Mouse (Mus musculus): ENCODE data around the gene Anp32a. TPM values are rescaled to one million over a fixed set of nuclear protein-coding genes. Genes with fewer than 3 reads are reported as not detected.

Gene Anp32a
- polyA plus RNA-seq, 1 experiment = 578 TPM

- peak overlapping the region; percentile 99 for H3K27ac ChIP-seq (replicated peaks; ENCODE audit: low read depth, low read length)
- H3K4me3 ChIP-seq (ENCODE audit: insufficient read depth, low read depth, low read length) = peak overlapping the region; percentile 93
- peaks cover 15% of the 10 kb centered on the region for H3K4me1 ChIP-seq (ENCODE audit: control insufficient read depth, insufficient read depth, insufficient read length, low read length)
These were observed 1.5 kb downstream of the Anp32a start for GRCm38 (mm10) chr9:62342441-62343191.

- H3K4me1 ChIP-seq (ENCODE audit: control insufficient read depth, insufficient read depth, insufficient read length, low read length) = peaks cover 19% of the 10 kb centered on the region
- H3K4me3 ChIP-seq (ENCODE audit: insufficient read depth, low read depth, low read length) = peak overlapping the region; percentile 93
- peak overlapping the region; percentile 99 for H3K27ac ChIP-seq (replicated peaks; ENCODE audit: low read depth, low read length)
These were observed 2.3 kb downstream of the Anp32a start for GRCm38 (mm10) chr9:62343192-62343903.

GRCm38 (mm10) chr9:62343904-62344491, 2.9 kb downstream of the Anp32a start:
- peaks cover 20% of the 10 kb centered on the region for H3K4me1 ChIP-seq (ENCODE audit: control insufficient read depth, insufficient read depth, insufficient read length, low read length)
- H3K4me3 ChIP-seq (ENCODE audit: insufficient read depth, low read depth, low read length) = peak overlapping the region; percentile 93

GRCm38 (mm10) chr9:62344545-62344944, 3.5 kb downstream of the Anp32a start:
- H3K4me1 ChIP-seq (ENCODE audit: control insufficient read depth, insufficient read depth, insufficient read length, low read length) = peaks cover 25% of the 10 kb centered on the region
- peak overlapping the region; percentile 99 for H3K27ac ChIP-seq (replicated peaks; ENCODE audit: low read depth, low read length)
- peak overlapping the region; percentile 93 for H3K4me3 ChIP-seq (ENCODE audit: insufficient read depth, low read depth, low read length)

More at GRCm38 (mm10) chr9:62343904-62344491, 2.9 kb downstream of the Anp32a start:
- H3K27ac ChIP-seq (replicated peaks; ENCODE audit: low read depth, low read length) = peak overlapping the region; percentile 99

- H3K27ac ChIP-seq (replicated peaks; ENCODE audit: low read depth, low read length) = peak overlapping the region; percentile 62
- peaks cover 30% of the 10 kb centered on the region for H3K4me1 ChIP-seq (ENCODE audit: control insufficient read depth, insufficient read depth, insufficient read length, low read length)
- H3K4me3 ChIP-seq (ENCODE audit: insufficient read depth, low read depth, low read length) = peak overlapping the region; percentile 93
These were observed 4.0 kb downstream of the Anp32a start for GRCm38 (mm10) chr9:62345081-62345481.

GRCm38 (mm10) chr9:62345633-62346387, 4.7 kb downstream of the Anp32a start:
- Histone ChIP-seq H3K4me1 (ENCODE audit: control insufficient read depth, insufficient read depth, insufficient read length, low read length) (peaks cover 36% of the 10 kb centered on the region), H3K4me3 (ENCODE audit: insufficient read depth, low read depth, low read length) (peak overlapping the region; percentile 93), H3K27ac (replicated peaks; ENCODE audit: low read depth, low read length) (peak overlapping the region; percentile 62)

GRCm38 (mm10) chr9:62346388-62346679, 5.2 kb downstream of the Anp32a start:
- peak overlapping the region; percentile 93 for H3K4me3 ChIP-seq (ENCODE audit: insufficient read depth, low read depth, low read length)
- H3K27ac ChIP-seq (replicated peaks; ENCODE audit: low read depth, low read length) = peak overlapping the region; percentile 62
- H3K4me1 ChIP-seq (ENCODE audit: control insufficient read depth, insufficient read depth, insufficient read length, low read length) = peaks cover 38% of the 10 kb centered on the region

- Histone ChIP-seq H3K4me1 (ENCODE audit: control insufficient read depth, insufficient read depth, insufficient read length, low read length) (peaks cover 41% of the 10 kb centered on the region), H3K4me3 (ENCODE audit: insufficient read depth, low read depth, low read length) (peak overlapping the region; percentile 34), H3K27ac (replicated peaks; ENCODE audit: low read depth, low read length) (peak overlapping the region; percentile 50)
These were observed 6.1 kb downstream of the Anp32a start for GRCm38 (mm10) chr9:62347201-62347600.

- Histone ChIP-seq H3K4me3 (ENCODE audit: insufficient read depth, low read depth, low read length) (no peak overlapping the region), H3K27ac (replicated peaks; ENCODE audit: low read depth, low read length) (0 out of 2 replicates have a peak overlapping the region, but pooled peaks have one; percentile 11), H3K4me1 (ENCODE audit: control insufficient read depth, insufficient read depth, insufficient read length, low read length) (peaks cover 43% of the 10 kb centered on the region)
These were observed 7.0 kb downstream of the Anp32a start for GRCm38 (mm10) chr9:62348050-62348449.

- peaks cover 47% of the 10 kb centered on the region for H3K4me1 ChIP-seq (ENCODE audit: control insufficient read depth, insufficient read depth, insufficient read length, low read length)
- H3K4me3 ChIP-seq (ENCODE audit: insufficient read depth, low read depth, low read length) = no peak overlapping the region
- H3K27ac ChIP-seq (replicated peaks; ENCODE audit: low read depth, low read length) = peak overlapping the region; percentile 90; the same call in 1 of the 2 replicates
These were observed 7.4 kb downstream of the Anp32a start for GRCm38 (mm10) chr9:62348467-62348985.

GRCm38 (mm10) chr9:62349250-62349649, 8.2 kb downstream of the Anp32a start:
- Histone ChIP-seq H3K4me1 (ENCODE audit: control insufficient read depth, insufficient read depth, insufficient read length, low read length) (peaks cover 50% of the 10 kb centered on the region), H3K4me3 (ENCODE audit: insufficient read depth, low read depth, low read length) (peak overlapping the region; percentile 2; the same call in 1 of the 2 replicates)

GRCm38 (mm10) chr9:62350721-62351120, 9.6 kb downstream of the Anp32a start:
- Histone ChIP-seq H3K27ac (replicated peaks; ENCODE audit: low read depth, low read length) (peak overlapping the region; percentile 90), H3K4me3 (ENCODE audit: insufficient read depth, low read depth, low read length) (no peak overlapping the region), H3K4me1 (ENCODE audit: control insufficient read depth, insufficient read depth, insufficient read length, low read length) (peaks cover 62% of the 10 kb centered on the region)

More at GRCm38 (mm10) chr9:62349250-62349649, 8.2 kb downstream of the Anp32a start:
- peak overlapping the region; percentile 90 for H3K27ac ChIP-seq (replicated peaks; ENCODE audit: low read depth, low read length)

- Histone ChIP-seq H3K4me3 (ENCODE audit: insufficient read depth, low read depth, low read length) (peak overlapping the region; percentile 30; the same call in 1 of the 2 replicates), H3K4me1 (ENCODE audit: control insufficient read depth, insufficient read depth, insufficient read length, low read length) (peaks cover 65% of the 10 kb centered on the region), H3K27ac (replicated peaks; ENCODE audit: low read depth, low read length) (peak overlapping the region; percentile 77)
These were observed 10.1 kb downstream of the Anp32a start for GRCm38 (mm10) chr9:62351200-62351599.

GRCm38 (mm10) chr9:62353784-62354183, 12.7 kb downstream of the Anp32a start:
- Histone ChIP-seq H3K4me1 (ENCODE audit: control insufficient read depth, insufficient read depth, insufficient read length, low read length) (peaks cover 70% of the 10 kb centered on the region), H3K27ac (replicated peaks; ENCODE audit: low read depth, low read length) (no peak overlapping the region), H3K4me3 (ENCODE audit: insufficient read depth, low read depth, low read length) (no peak overlapping the region)

Measured in brown adipose tissue, adult 24 weeks (tissue).